Mouse (Mus musculus): Measurements from ENCODE around the gene Becn1. TPM values are rescaled to one million over a fixed set of nuclear protein-coding genes. Genes with fewer than 3 reads are reported as not detected.
A peak's percentile ranks its signal among the peaks of the same experiment; 100 is the strongest.

Becn1 gene
- polyA plus RNA-seq, 1 experiment from 2014 or later: 93.6 TPM

DNA sequence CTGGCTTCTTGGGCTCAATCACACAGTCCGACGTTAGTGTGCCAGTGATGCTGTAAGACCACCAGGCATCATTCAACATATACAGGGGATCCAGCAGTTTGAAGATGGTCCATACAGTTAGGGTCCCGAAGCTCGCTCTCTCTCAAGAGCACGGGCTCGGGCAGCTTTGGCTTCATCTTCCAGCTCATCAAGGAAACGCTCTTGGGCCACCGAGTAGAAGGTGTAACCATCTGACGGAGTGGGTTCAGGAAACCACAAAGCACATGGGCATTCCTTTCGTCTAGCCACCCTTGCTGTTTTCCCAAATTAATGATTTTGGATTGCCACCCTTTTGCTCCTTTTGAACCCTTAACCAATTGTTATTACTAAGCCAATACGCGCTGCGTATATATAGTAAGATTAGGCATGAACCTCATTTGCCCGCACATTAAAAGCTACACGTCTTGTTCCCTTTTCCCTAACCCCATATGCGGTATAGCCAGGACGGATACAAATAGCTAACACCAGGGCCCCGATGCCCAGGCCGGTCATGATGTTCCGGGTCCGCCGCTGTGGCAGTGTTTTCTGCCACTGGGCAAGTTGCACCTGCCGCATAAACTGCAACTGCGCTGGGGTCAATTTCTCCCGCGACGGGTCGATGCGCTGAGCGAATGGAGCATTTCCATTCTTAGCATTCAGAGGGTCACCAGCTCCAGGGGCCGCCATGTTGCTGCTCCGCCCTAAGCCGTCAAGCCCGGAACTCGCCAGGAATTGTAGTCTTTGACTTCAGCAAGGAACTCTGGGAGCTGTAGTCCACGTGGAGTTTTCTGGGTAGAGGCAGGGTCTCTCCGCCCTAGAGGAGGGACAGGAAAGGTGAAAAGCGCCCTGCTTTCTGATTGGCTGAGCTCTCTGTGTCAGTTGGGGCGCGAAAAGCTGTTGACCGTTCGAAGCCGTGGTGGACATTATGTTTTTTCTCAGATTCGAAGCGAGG, 23.6 kb downstream of the Becn1 start, which contains the start of the genes Cntd1 and Coa3:
Gene Cntd1 (plus strand): TSS at position 790 of the 970 bp plus-strand sequence.
Gene Coa3 (minus strand): TSS at position 892 of the 970 bp plus-strand sequence.
- 3% methylated on average over 45 of the region's 45 CpGs for WGBS (ENCODE audit: insufficient replicate concordance)

DNA sequence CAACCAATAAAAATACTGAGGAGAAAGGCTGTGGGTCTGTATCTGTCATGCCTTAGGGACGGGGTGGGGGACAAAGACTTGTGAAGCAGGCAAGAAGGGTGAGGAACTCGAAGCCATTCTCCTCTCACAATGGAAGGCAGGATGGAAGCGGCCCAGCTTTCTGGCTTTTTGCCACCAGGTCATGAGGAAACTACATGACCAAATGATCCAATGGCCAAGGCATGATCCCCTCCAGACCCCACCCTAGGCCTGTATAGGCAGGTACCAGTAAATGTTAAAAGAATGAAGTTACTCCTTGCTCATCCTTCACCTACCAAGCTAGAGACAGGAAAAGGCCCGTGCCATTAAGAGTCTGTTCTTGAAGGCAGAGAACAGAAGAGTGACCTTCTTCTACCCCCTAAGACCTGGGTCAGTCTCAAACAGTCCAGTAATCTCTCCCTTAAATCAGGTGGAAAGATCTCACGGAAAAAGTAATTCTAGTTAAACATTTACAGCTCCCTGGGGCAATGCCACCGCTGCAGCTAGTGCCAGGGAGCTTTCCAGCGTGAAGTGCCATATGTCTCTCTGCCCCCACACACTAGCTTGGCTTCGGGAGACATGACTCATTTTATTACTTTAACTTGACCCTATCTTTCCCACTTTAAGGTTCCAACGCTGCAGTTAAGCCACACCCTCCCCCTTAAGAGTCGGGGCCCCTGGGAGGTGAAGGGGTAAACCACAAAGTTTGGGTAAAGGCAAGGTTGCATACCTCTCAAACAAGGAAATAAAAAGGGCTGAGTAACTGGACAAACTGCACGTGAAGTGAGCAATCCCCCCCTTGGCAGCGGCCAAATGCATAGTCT, 24.5 kb downstream of the Becn1 start:
- Histone ChIP-seq H3K27ac (ENCODE audit: low read length) (peak overlapping the region; percentile 61; the same call in 1 of the 2 replicates), H3K9ac (ENCODE audit: low read depth, low read length) (peak overlapping the region; percentile 76), H3K27me3 (ENCODE audit: control insufficient read depth, insufficient read depth, low read depth, low read length) (no peaks in the 10 kb centered on the region), H3K4me2 (ENCODE audit: low read depth, low read length) (peak overlapping the region; percentile 66), H3K4me3 (ENCODE audit: low read depth, low read length) (peak overlapping the region; percentile 74), H3K9me3 (replicated peaks; ENCODE audit: control insufficient read depth, low read length) (no peaks in the 10 kb centered on the region), H3K4me1 (ENCODE audit: control insufficient read depth, low read depth, low read length) (peaks cover 21% of the 10 kb centered on the region), H3K36me3 (ENCODE audit: control insufficient read depth, insufficient read depth) (peaks cover 2% of the 10 kb centered on the region; the same call in 1 of the 2 replicates)
- no peak for ATAC-seq (ENCODE audit: low read depth)
- 40% methylated on average over 12 of the region's 12 CpGs for WGBS (ENCODE audit: insufficient replicate concordance)

More for the DNA sequence above, 23.6 kb downstream of the Becn1 start, which contains the start of the genes Cntd1 and Coa3:
- Histone ChIP-seq H3K9ac (ENCODE audit: low read depth, low read length) (peak within 1 kb of the TSS; percentile 76), H3K4me1 (ENCODE audit: control insufficient read depth, low read depth, low read length) (peaks cover 21% of the 10 kb centered on the region), H3K27me3 (ENCODE audit: control insufficient read depth, insufficient read depth, low read depth, low read length) (no peaks in the 10 kb centered on the region), H3K4me3 (ENCODE audit: low read depth, low read length) (peak within 1 kb of the TSS; percentile 74), H3K27ac (ENCODE audit: low read length) (peak within 1 kb of the TSS; percentile 61), H3K36me3 (ENCODE audit: control insufficient read depth, insufficient read depth) (peaks cover 2% of the 10 kb centered on the region; the same call in 1 of the 2 replicates), H3K9me3 (replicated peaks; ENCODE audit: control insufficient read depth, low read length) (no peaks in the 10 kb centered on the region), H3K4me2 (ENCODE audit: low read depth, low read length) (peak within 1 kb of the TSS; percentile 66)
- peak; percentile 94 for ATAC-seq (ENCODE audit: low read depth)

GRCm38 (mm10) chr11:101276319-101277070, 25.6 kb downstream of the Becn1 start:
- H3K9ac ChIP-seq (ENCODE audit: low read depth, low read length): no peak overlapping the region
- H3K4me1 ChIP-seq (ENCODE audit: control insufficient read depth, low read depth, low read length): peaks cover 21% of the 10 kb centered on the region
- no peak overlapping the region for H3K4me3 ChIP-seq (ENCODE audit: low read depth, low read length)
- H3K27me3 ChIP-seq (ENCODE audit: control insufficient read depth, insufficient read depth, low read depth, low read length): no peaks in the 10 kb centered on the region
- H3K9me3 ChIP-seq (replicated peaks; ENCODE audit: control insufficient read depth, low read length): no peaks in the 10 kb centered on the region
- peaks cover 2% of the 10 kb centered on the region; the same call in 1 of the 2 replicates for H3K36me3 ChIP-seq (ENCODE audit: control insufficient read depth, insufficient read depth)
- H3K4me2 ChIP-seq (ENCODE audit: low read depth, low read length): no peak overlapping the region
- no peak overlapping the region for H3K27ac ChIP-seq (ENCODE audit: low read length)
- ATAC-seq (ENCODE audit: low read depth): no peak
- 61% methylated on average over 27 of the region's 27 CpGs for WGBS (ENCODE audit: insufficient replicate concordance)

GRCm38 (mm10) chr11:101275309-101275708, 26.8 kb downstream of the Becn1 start:
- no peak overlapping the region for H3K27ac ChIP-seq (ENCODE audit: low read length)
- no peak for ATAC-seq (ENCODE audit: low read depth)
- no peak overlapping the region for H3K9ac ChIP-seq (ENCODE audit: low read depth, low read length)
- 76% methylated on average over 4 of the region's 4 CpGs for WGBS (ENCODE audit: insufficient replicate concordance)
- no peaks in the 10 kb centered on the region for H3K27me3 ChIP-seq (ENCODE audit: control insufficient read depth, insufficient read depth, low read depth, low read length)
- H3K36me3 ChIP-seq (ENCODE audit: control insufficient read depth, insufficient read depth): peaks cover 2% of the 10 kb centered on the region; the same call in 1 of the 2 replicates
- no peak overlapping the region for H3K4me2 ChIP-seq (ENCODE audit: low read depth, low read length)
- H3K9me3 ChIP-seq (replicated peaks; ENCODE audit: control insufficient read depth, low read length): no peaks in the 10 kb centered on the region
- H3K4me3 ChIP-seq (ENCODE audit: low read depth, low read length): no peak overlapping the region
- peaks cover 21% of the 10 kb centered on the region for H3K4me1 ChIP-seq (ENCODE audit: control insufficient read depth, low read depth, low read length)

GRCm38 (mm10) chr11:101272446-101272845, 29.6 kb downstream of the Becn1 start:
- Histone ChIP-seq H3K27me3 (ENCODE audit: control insufficient read depth, insufficient read depth, low read depth, low read length) (peaks cover 12% of the 10 kb centered on the region), H3K9me3 (replicated peaks; ENCODE audit: control insufficient read depth, low read length) (no peaks in the 10 kb centered on the region), H3K4me1 (ENCODE audit: control insufficient read depth, low read depth, low read length) (peaks cover 21% of the 10 kb centered on the region), H3K9ac (ENCODE audit: low read depth, low read length) (no peak overlapping the region), H3K4me2 (ENCODE audit: low read depth, low read length) (no peak overlapping the region), H3K4me3 (ENCODE audit: low read depth, low read length) (no peak overlapping the region), H3K36me3 (ENCODE audit: control insufficient read depth, insufficient read depth) (peaks cover 2% of the 10 kb centered on the region; the same call in 1 of the 2 replicates), H3K27ac (ENCODE audit: low read length) (no peak overlapping the region)
- WGBS (ENCODE audit: insufficient replicate concordance): 69% methylated on average over 3 of the region's 3 CpGs
- ATAC-seq (ENCODE audit: low read depth): no peak

GRCm38 (mm10) chr11:101269577-101270116, 32.4 kb downstream of the Becn1 start:
- WGBS (ENCODE audit: insufficient replicate concordance): 16% methylated on average over 10 of the region's 10 CpGs
- H3K36me3 ChIP-seq (ENCODE audit: control insufficient read depth, insufficient read depth): no peaks in the 10 kb centered on the region
- peaks cover 34% of the 10 kb centered on the region for H3K27me3 ChIP-seq (ENCODE audit: control insufficient read depth, insufficient read depth, low read depth, low read length)
- H3K27ac ChIP-seq (ENCODE audit: low read length): no peak overlapping the region
- peaks cover 11% of the 10 kb centered on the region for H3K4me1 ChIP-seq (ENCODE audit: control insufficient read depth, low read depth, low read length)
- peak; percentile 83 for ATAC-seq (ENCODE audit: low read depth)
- H3K9ac ChIP-seq (ENCODE audit: low read depth, low read length): no peak overlapping the region
- H3K4me2 ChIP-seq (ENCODE audit: low read depth, low read length): no peak overlapping the region
- no peaks in the 10 kb centered on the region for H3K9me3 ChIP-seq (replicated peaks; ENCODE audit: control insufficient read depth, low read length)
- no peak overlapping the region for H3K4me3 ChIP-seq (ENCODE audit: low read depth, low read length)

GRCm38 (mm10) chr11:101265906-101266305, 36.2 kb downstream of the Becn1 start:
- no peak overlapping the region for H3K4me3 ChIP-seq (ENCODE audit: low read depth, low read length)
- no peak for ATAC-seq (ENCODE audit: low read depth)
- H3K36me3 ChIP-seq (ENCODE audit: control insufficient read depth, insufficient read depth): no peaks in the 10 kb centered on the region
- H3K4me1 ChIP-seq (ENCODE audit: control insufficient read depth, low read depth, low read length): peaks cover 28% of the 10 kb centered on the region
- 41% methylated on average over 6 of the region's 6 CpGs for WGBS (ENCODE audit: insufficient replicate concordance)
- no peak overlapping the region for H3K9ac ChIP-seq (ENCODE audit: low read depth, low read length)
- no peak overlapping the region for H3K4me2 ChIP-seq (ENCODE audit: low read depth, low read length)
- H3K9me3 ChIP-seq (replicated peaks; ENCODE audit: control insufficient read depth, low read length): no peaks in the 10 kb centered on the region
- H3K27me3 ChIP-seq (ENCODE audit: control insufficient read depth, insufficient read depth, low read depth, low read length): peaks cover 67% of the 10 kb centered on the region
- H3K27ac ChIP-seq (ENCODE audit: low read length): no peak overlapping the region

- H3K9ac ChIP-seq (ENCODE audit: low read depth, low read length): no peak overlapping the region
- ATAC-seq (ENCODE audit: low read depth): no peak
- no peak overlapping the region; the same call in 1 of the 2 replicates for H3K4me3 ChIP-seq (ENCODE audit: low read depth, low read length)
- no peaks in the 10 kb centered on the region for H3K9me3 ChIP-seq (replicated peaks; ENCODE audit: control insufficient read depth, low read length)
- H3K27me3 ChIP-seq (ENCODE audit: control insufficient read depth, insufficient read depth, low read depth, low read length): peaks cover 66% of the 10 kb centered on the region
- no peak overlapping the region for H3K27ac ChIP-seq (ENCODE audit: low read length)
- WGBS (ENCODE audit: insufficient replicate concordance): 8% methylated on average over 31 of the region's 31 CpGs
- no peaks in the 10 kb centered on the region for H3K36me3 ChIP-seq (ENCODE audit: control insufficient read depth, insufficient read depth)
- no peak overlapping the region for H3K4me2 ChIP-seq (ENCODE audit: low read depth, low read length)
- peaks cover 36% of the 10 kb centered on the region for H3K4me1 ChIP-seq (ENCODE audit: control insufficient read depth, low read depth, low read length)
These were observed 37.1 kb downstream of the Becn1 start for GRCm38 (mm10) chr11:101264954-101265471.

All from liver, embryonic 16.5 days (tissue).